Mouse (Mus musculus) midbrain, postnatal 0 days (tissue): ENCODE results near the gene Commd1. TPM values are rescaled to one million over a fixed set of nuclear protein-coding genes. Genes with fewer than 3 reads are reported as not detected.

Experiments
- ATAC-seq: fragments of 200-750 bp; cut with Nextera tagmentation; 2 replicates; pipeline ENCODE4 v1.8.0; 2017; ENCODE audit warnings: moderate number of reproducible peaks, mild to moderate bottlenecking, moderate TSS enrichment, moderate library complexity; ENCODE audit not compliant: low FRiP score
- DNase-seq: peaks from one replicate; pipeline ENCODE4 v3.0.0-alpha.2; 2015; ENCODE audit warnings: low spot score
- H3K27ac ChIP-seq: fragments of 300-500 bp; sonication (generic); 2 replicates; pipeline ENCODE4 v1.5.1; 2014; ENCODE audit warnings: low read depth, mild to moderate bottlenecking, low read length, mixed read lengths
- H3K27me3 ChIP-seq: fragments of 300-500 bp; sonication (generic); 2 replicates; pipeline ENCODE4 v1.6.1; 2014; ENCODE audit warnings: low read length, control low read depth, mixed read lengths; ENCODE audit not compliant: insufficient read depth
- H3K36me3 ChIP-seq: fragments of 300-500 bp; sonication (generic); 2 replicates; pipeline ENCODE4 v1.6.1; 2014; ENCODE audit warnings: low read length, control low read depth, mixed read lengths; ENCODE audit not compliant: insufficient read depth
- H3K4me1 ChIP-seq: fragments of 300-500 bp; sonication (generic); 2 replicates; pipeline ENCODE4 v1.6.1; 2014; ENCODE audit warnings: mild to moderate bottlenecking, control low read depth, antibody characterized with exemption, low read length, mixed read lengths; ENCODE audit not compliant: insufficient read depth
- H3K4me2 ChIP-seq: fragments of 300-500 bp; sonication (generic); 2 replicates; pipeline ENCODE4 v1.6.1; 2014; ENCODE audit warnings: low read depth, mild to moderate bottlenecking, low read length, mixed read lengths; ENCODE audit not compliant: poor library complexity, severe bottlenecking
- H3K4me3 ChIP-seq: fragments of 300-500 bp; sonication (generic); 2 replicates; pipeline ENCODE4 v1.5.1; 2014; ENCODE audit warnings: low read depth, mild to moderate bottlenecking, low read length, moderate library complexity
- H3K9ac ChIP-seq: fragments of 300-500 bp; sonication (generic); replicated peaks from 2 replicates; pipeline ENCODE4 v1.6.1; 2014; ENCODE audit warnings: mild to moderate bottlenecking, low read length, moderate library complexity, mixed read lengths; ENCODE audit not compliant: poor library complexity, severe bottlenecking
- H3K9me3 ChIP-seq: fragments of 300-500 bp; sonication (generic); 2 replicates; pipeline ENCODE4 v1.6.1; 2016; ENCODE audit warnings: low read length, control low read depth
- CTCF ChIP-seq: IDR thresholded peaks from 2 replicates; pipeline ENCODE4 v1.5.1; 2016; ENCODE audit warnings: antibody characterized with exemption, mild to moderate bottlenecking
- WGBS: fragments of 180-500 bp; shearing (Covaris S2); extraction: QIAGEN DNeasy Blood & Tissue Kit; methylation state at CpG from one replicate; pipeline ENCODE4 v1.1.7; 2014; 5-methylcytosine and 5-hydroxymethylcytosine counted together
- polyA plus RNA-seq: library from polyadenylated mRNA; unstranded; fragments of >200 nt; fragmentation: Nextera tagmentation; extraction: Ambion mirVana; gene quantifications from 2 replicates; pipeline ENCODE4 v1.2.1, GENCODE M21; 2015
- total RNA-seq: library from RNA; depleted of rRNA; stranded (reverse); fragments of >200 nt; gene quantifications from 2 replicates; pipeline ENCODE4 v1.2.3, GENCODE M21; 2014; rRNA removed

Commd1 gene
- total and polyA plus RNA-seq, 2 experiments from 2014 or later, result 23.5 to 221 TPM

DNA sequence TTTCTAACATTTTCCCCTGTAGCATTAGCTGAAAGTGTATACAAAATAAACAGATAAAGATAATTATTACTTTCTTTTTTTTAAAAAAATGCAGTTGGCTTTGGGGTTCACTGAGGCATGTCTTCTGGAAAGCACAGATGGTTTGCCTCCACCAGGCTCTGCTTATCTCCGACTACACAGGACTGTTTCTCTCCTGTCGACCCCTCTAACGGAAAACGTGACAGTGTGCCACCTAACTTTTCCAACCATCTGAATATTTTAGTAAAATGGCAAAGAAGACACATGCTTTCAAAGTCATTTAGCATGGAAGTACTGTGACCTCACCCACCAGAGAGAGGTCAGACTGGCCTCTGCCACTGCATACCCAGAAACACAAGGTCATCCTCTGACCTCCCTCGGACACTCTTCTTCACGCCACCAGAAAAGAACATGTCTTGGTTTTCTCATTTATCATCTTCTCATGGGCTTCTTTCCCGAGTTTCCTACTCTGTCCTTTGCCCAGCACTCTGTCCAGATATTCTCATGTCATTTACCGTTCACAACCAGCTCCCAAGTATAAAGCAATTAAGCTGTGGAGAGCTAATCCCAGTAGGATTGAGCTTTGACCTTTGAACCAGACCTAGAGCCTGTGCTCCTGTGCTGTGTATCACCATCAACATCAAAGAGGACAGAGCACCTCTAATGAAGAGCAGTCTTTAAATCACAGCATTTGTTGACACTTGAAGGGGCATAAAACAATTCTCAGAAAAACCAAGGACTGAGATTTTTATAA lies 135.0 kb downstream of the Commd1 start:
- Histone ChIP-seq H3K4me3 (no peak overlapping the region), H3K36me3 (no peaks in the 10 kb centered on the region), H3K9me3 (no peaks in the 10 kb centered on the region), H3K27ac (no peak overlapping the region), H3K9ac (no peak overlapping the region), H3K4me1 (no peaks in the 10 kb centered on the region), H3K27me3 (no peaks in the 10 kb centered on the region), H3K4me2 (no peak overlapping the region)
- ATAC-seq (no peak), DNase-seq (no peak)
- no peak for TF ChIP-seq CTCF
- 70% methylated on average over 8 of the region's 8 CpGs for WGBS

Other genes starting within 250 kb of the Commd1 start
- gene B3gnt2, start 121.4 kb downstream of the Commd1 start, total RNA-seq, result 2.5 and 6.2 TPM in 2 replicates
- gene B3gnt2, start 121.4 kb downstream of the Commd1 start, polyA plus RNA-seq, result 2.0 and 2.6 TPM in 2 replicates
- gene Zrsr1, start 10.4 kb downstream of the Commd1 start, total RNA-seq, result 21.2 and 23.6 TPM in 2 replicates
- gene Zrsr1, start 10.4 kb downstream of the Commd1 start, polyA plus RNA-seq, result 7.1 and 8.4 TPM in 2 replicates
- 2.5 TPM in 1 of 2 replicates, not detected in the other for gene Gm28048, start 292 bp downstream of the Commd1 start, total RNA-seq
- 2.7 and 3.3 TPM in 2 replicates for gene Gm28048, start 292 bp downstream of the Commd1 start, polyA plus RNA-seq
- gene Cct4, start 8.1 kb upstream of the Commd1 start, total RNA-seq, result 139 and 213 TPM in 2 replicates
- gene Cct4, start 8.1 kb upstream of the Commd1 start, polyA plus RNA-seq, result 227 and 230 TPM in 2 replicates
- 4.6 and 5.4 TPM in 2 replicates for gene Fam161a, start 25.1 kb upstream of the Commd1 start, total RNA-seq
- 4.2 and 6.1 TPM in 2 replicates for gene Fam161a, start 25.1 kb upstream of the Commd1 start, polyA plus RNA-seq